Mouse (Mus musculus) spleen, adult 2 months (tissue): ENCODE results near the gene Ssh3. TPM values are rescaled to one million over a fixed set of nuclear protein-coding genes. Genes with fewer than 3 reads are reported as not detected.

Experiments
- DNase-seq, 2 experiments: peaks; one replicate each; pipeline versions ENCODE4 v3.0.0 to v3.0.0-alpha.2; 2012 to 2021; ENCODE audit warnings: low spot score in 2 of 2, low read depth in 1 of 2
- H3K27ac ChIP-seq: fragments of 200-500 bp; 2 replicates; pipeline ENCODE4 v1.5.1; 2012; ENCODE audit warnings: low read length, inconsistent platforms; ENCODE audit not compliant: insufficient read depth
- H3K27me3 ChIP-seq: fragments of 200-500 bp; 2 replicates; pipeline ENCODE4 v1.6.1; 2012; ENCODE audit warnings: mild to moderate bottlenecking, moderate library complexity, low read length, inconsistent platforms; ENCODE audit not compliant: control insufficient read depth, insufficient read depth
- H3K36me3 ChIP-seq: fragments of 200-500 bp; 2 replicates; pipeline ENCODE4 v1.6.1; 2012; ENCODE audit warnings: mild to moderate bottlenecking, low read length, inconsistent platforms; ENCODE audit not compliant: control insufficient read depth, insufficient read depth
- H3K4me1 ChIP-seq: fragments of 200-500 bp; 2 replicates; pipeline ENCODE4 v1.6.1; 2011; ENCODE audit warnings: inconsistent platforms; ENCODE audit not compliant: control insufficient read depth, insufficient read depth, insufficient read length
- H3K4me3 ChIP-seq: fragments of 200-500 bp; 2 replicates; pipeline ENCODE4 v1.5.1; 2011; ENCODE audit warnings: mild to moderate bottlenecking, inconsistent platforms; ENCODE audit not compliant: insufficient read depth, insufficient read length; ENCODE audit errors: extremely low read depth
- CTCF ChIP-seq: fragments of 200-500 bp; IDR thresholded peaks from 2 replicates; pipeline ENCODE4 v1.5.1; 2011; ENCODE audit warnings: mild to moderate bottlenecking, inconsistent platforms; ENCODE audit not compliant: insufficient read depth, insufficient read length, insufficient replicate concordance; ENCODE audit errors: extremely low read depth
- POLR2A ChIP-seq: fragments of 200-500 bp; IDR thresholded peaks from 2 replicates; pipeline ENCODE4 v1.6.1; 2011; ENCODE audit warnings: low read depth, low read length, inconsistent platforms
- WGBS: fragments of 180-500 bp; shearing (Covaris S2); methylation state at CpG from one replicate; pipeline ENCODE4 v1.1.7; 2018; 5-methylcytosine and 5-hydroxymethylcytosine counted together
- polyA plus RNA-seq: library from polyadenylated mRNA; depleted of rRNA; stranded (reverse); fragments of >200 nt; gene quantifications from 2 replicates; pipeline ENCODE4 v1.2.3, GENCODE M21; 2012; rRNA removed

Gene Ssh3
- polyA plus RNA-seq, 1 experiment, result 43.3 TPM

GRCm38 (mm10) chr19:4215451-4215840, 53.5 kb downstream of the Ssh3 start:
- Histone ChIP-seq H3K27ac (peak overlapping the region; percentile 38), H3K4me1 (peaks cover 56% of the 10 kb centered on the region), H3K4me3 (peak overlapping the region; percentile 88), H3K36me3 (peaks cover 2% of the 10 kb centered on the region; the same call in 1 of the 2 replicates), H3K27me3 (no peaks in the 10 kb centered on the region)
- DNase-seq, result no peak
- under 1% methylated on average over 18 of the region's 21 CpGs for WGBS
- TF ChIP-seq POLR2A, result no peak
- no peak for TF ChIP-seq CTCF

GRCm38 (mm10) chr19:4214771-4215450, 54.1 kb downstream of the Ssh3 start:
- H3K4me1 ChIP-seq, result peaks cover 51% of the 10 kb centered on the region
- peak overlapping the region; percentile 98 for H3K27ac ChIP-seq
- H3K27me3 ChIP-seq, result no peaks in the 10 kb centered on the region
- TF ChIP-seq CTCF, result no peak
- no peak for TF ChIP-seq POLR2A
- peaks cover 2% of the 10 kb centered on the region; the same call in 1 of the 2 replicates for H3K36me3 ChIP-seq
- H3K4me3 ChIP-seq, result peak overlapping the region; percentile 88
- DNase-seq, result no peak
- WGBS, result 1% methylated on average over 69 of the region's 81 CpGs

- peaks cover 44% of the 10 kb centered on the region for H3K4me1 ChIP-seq
- peaks cover 2% of the 10 kb centered on the region; the same call in 1 of the 2 replicates for H3K36me3 ChIP-seq
- peak within 1 kb of the TSS; percentile 88 for H3K4me3 ChIP-seq
- peak within 1 kb of the TSS; percentile 98 for H3K27ac ChIP-seq
- no peaks in the 10 kb centered on the region for H3K27me3 ChIP-seq
- TF ChIP-seq CTCF (0 out of 2 replicates have a peak, but pooled peaks have one; percentile 8), POLR2A (no peak)
- peak; percentile 77 to 88 for DNase-seq
- WGBS, result under 1% methylated on average over 49 of the region's 49 CpGs
Observed at GRCm38 (mm10) chr19:4214071-4214770, 54.8 kb downstream of the Ssh3 start, which contains the start of the genes Clcf1 and AC109138.7. TSS of gene Clcf1 (plus strand) at chr19:4214238. TSS of gene AC109138.7 (plus strand) at chr19:4214357.

- peaks cover 46% of the 10 kb centered on the region for H3K4me1 ChIP-seq
- WGBS, result 17% methylated on average over 9 of the region's 9 CpGs
- DNase-seq, result no peak
- peaks cover 2% of the 10 kb centered on the region; the same call in 1 of the 2 replicates for H3K36me3 ChIP-seq
- peak overlapping the region; percentile 78 for H3K27ac ChIP-seq
- H3K4me3 ChIP-seq, result peak overlapping the region; percentile 42; the same call in 1 of the 2 replicates
- TF ChIP-seq POLR2A (no peak), CTCF (no peak)
- no peaks in the 10 kb centered on the region for H3K27me3 ChIP-seq
Observed at GRCm38 (mm10) chr19:4213524-4213974, 55.4 kb downstream of the Ssh3 start.

- Histone ChIP-seq H3K4me3 (no peak overlapping the region), H3K4me1 (peaks cover 32% of the 10 kb centered on the region), H3K27me3 (no peaks in the 10 kb centered on the region), H3K36me3 (peaks cover 2% of the 10 kb centered on the region; the same call in 1 of the 2 replicates), H3K27ac (no peak overlapping the region)
- DNase-seq, result no peak
- TF ChIP-seq CTCF, result no peak
- TF ChIP-seq POLR2A, result no peak
- WGBS, result 85% methylated on average over 4 of the region's 4 CpGs
Observed at GRCm38 (mm10) chr19:4211891-4212588, 56.9 kb downstream of the Ssh3 start.

Other genes starting within 250 kb of the Ssh3 start
- 179 and 335 TPM in 2 replicates for gene Gstp1, start 231.2 kb downstream of the Ssh3 start, polyA plus RNA-seq
- 17.9 and 132 TPM in 2 replicates for gene Gstp2, start 223.2 kb downstream of the Ssh3 start, polyA plus RNA-seq
- gene Gstp3, start 209.6 kb downstream of the Ssh3 start, polyA plus RNA-seq, result 13.0 and 15.7 TPM in 2 replicates
- gene Cabp2, start 187.6 kb downstream of the Ssh3 start, polyA plus RNA-seq, result 7.0 and 8.3 TPM in 2 replicates
- 247 and 334 TPM in 2 replicates for gene Cdk2ap2, start 172.0 kb downstream of the Ssh3 start, polyA plus RNA-seq
- gene Pitpnm1, start 169.2 kb downstream of the Ssh3 start, polyA plus RNA-seq, result 358 and 415 TPM in 2 replicates
- gene Aip, start 143.3 kb downstream of the Ssh3 start, polyA plus RNA-seq, result 85.3 and 99.6 TPM in 2 replicates
- gene Gpr152, start 129.4 kb downstream of the Ssh3 start, polyA plus RNA-seq, result 0.09 and 0.11 TPM in 2 replicates
- gene Cabp4, start 125.1 kb downstream of the Ssh3 start, polyA plus RNA-seq, result 1.9 and 2.2 TPM in 2 replicates
- gene Coro1b, start 120.6 kb downstream of the Ssh3 start, polyA plus RNA-seq, result 386 and 394 TPM in 2 replicates
- gene Ptprcap, start 115.6 kb downstream of the Ssh3 start, polyA plus RNA-seq, result 631 and 1,026 TPM in 2 replicates
- gene Rps6kb2, start 105.8 kb downstream of the Ssh3 start, polyA plus RNA-seq, result 40.7 and 51.5 TPM in 2 replicates
- gene Carns1, start 93.7 kb downstream of the Ssh3 start, polyA plus RNA-seq, result 52.0 and 64.5 TPM in 2 replicates
- gene Tbc1d10c, start 77.9 kb downstream of the Ssh3 start, polyA plus RNA-seq, result 266 and 328 TPM in 2 replicates
- gene Ppp1ca, start 77.1 kb downstream of the Ssh3 start, polyA plus RNA-seq, result 464 and 481 TPM in 2 replicates
- 53.1 and 62.9 TPM in 2 replicates for gene Rad9a, start 67.5 kb downstream of the Ssh3 start, polyA plus RNA-seq
- gene Clcf1, start 54.9 kb downstream of the Ssh3 start, polyA plus RNA-seq, result 128 and 163 TPM in 2 replicates
- gene AC109138.7, start 54.8 kb downstream of the Ssh3 start, polyA plus RNA-seq, result not detected in 2 replicates
- gene Pold4, start 37.3 kb downstream of the Ssh3 start, polyA plus RNA-seq, result 233 and 309 TPM in 2 replicates
- gene Ankrd13d, start 14.0 kb upstream of the Ssh3 start, polyA plus RNA-seq, result 16.1 and 17.7 TPM in 2 replicates
- gene Grk2, start 37.0 kb upstream of the Ssh3 start, polyA plus RNA-seq, result 301 and 394 TPM in 2 replicates
- 98.9 and 115 TPM in 2 replicates for gene Kdm2a, start 129.1 kb upstream of the Ssh3 start, polyA plus RNA-seq
- gene Rhod, start 170.3 kb upstream of the Ssh3 start, polyA plus RNA-seq, result 4.0 and 4.9 TPM in 2 replicates
- 0.68 and 0.85 TPM in 2 replicates for gene Syt12, start 208.3 kb upstream of the Ssh3 start, polyA plus RNA-seq
- not detected in 2 replicates for gene 2010003K11Rik, start 229.4 kb upstream of the Ssh3 start, polyA plus RNA-seq
- gene Pcx, start 241.3 kb upstream of the Ssh3 start, polyA plus RNA-seq, result 5.9 and 8.6 TPM in 2 replicates